Mouse (Mus musculus) bone marrow, adult 2 months (tissue): Measurements from ENCODE around the gene Manbal.

Experiments
- CTCF ChIP-seq: fragments of 200-500 bp; IDR thresholded peaks from 2 replicates; pipeline ENCODE4 v1.5.1; 2011; ENCODE audit warnings: low read length, control low read depth; ENCODE audit not compliant: control insufficient read depth, insufficient read depth
- POLR2A ChIP-seq: fragments of 200-500 bp; IDR thresholded peaks from 2 replicates; pipeline ENCODE4 v1.6.1; 2011; ENCODE audit warnings: low read depth, mild to moderate bottlenecking, control low read depth, low read length, borderline replicate concordance; ENCODE audit not compliant: control insufficient read depth

DNA sequence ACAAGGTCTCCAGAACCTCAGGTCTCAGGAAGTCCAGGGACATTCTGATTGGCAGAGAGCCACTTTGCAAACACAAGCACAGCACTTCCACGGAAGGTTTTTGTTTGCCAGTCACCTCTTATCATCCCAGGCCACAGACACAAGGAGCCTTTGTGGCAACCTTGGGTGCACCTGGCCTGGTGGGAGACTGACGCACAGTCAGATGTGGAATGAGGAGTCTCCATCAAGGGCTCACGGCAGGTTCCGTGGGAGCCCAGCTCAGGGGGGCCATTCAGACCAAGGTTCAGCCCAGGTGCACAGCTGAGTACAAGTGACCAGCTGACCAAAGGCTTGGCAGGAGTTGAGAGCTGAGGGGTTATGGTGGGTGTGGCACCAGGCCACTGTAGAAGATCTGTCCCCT lies 30.0 kb downstream of the Manbal start:
- no peak for TF ChIP-seq CTCF
- TF ChIP-seq POLR2A, result no peak
